Mouse (Mus musculus) hindbrain, postnatal 0 days (tissue): Measurements from ENCODE around the gene Rsph10b. TPM values are rescaled to one million over a fixed set of nuclear protein-coding genes. Genes with fewer than 3 reads are reported as not detected.

Experiments used
- ATAC-seq: fragments of 200-750 bp; cut with Nextera tagmentation; 2 replicates; pipeline ENCODE4 v1.8.0; 2017; ENCODE audit warnings: mild to moderate bottlenecking, moderate TSS enrichment, moderate library complexity
- DNase-seq: peaks from one replicate; pipeline ENCODE4 v3.0.0-alpha.2; 2015; ENCODE audit warnings: low spot score
- H3K27ac ChIP-seq: fragments of 300-500 bp; sonication (generic); 2 replicates; pipeline ENCODE4 v1.5.1; 2014; ENCODE audit warnings: mild to moderate bottlenecking
- H3K27me3 ChIP-seq: fragments of 300-500 bp; sonication (generic); 2 replicates; pipeline ENCODE4 v1.6.1; 2014; ENCODE audit warnings: low read length, mixed read lengths; ENCODE audit not compliant: insufficient read depth
- H3K36me3 ChIP-seq: fragments of 300-500 bp; sonication (generic); 2 replicates; pipeline ENCODE4 v1.6.1; 2014; ENCODE audit warnings: low read length, mixed read lengths; ENCODE audit not compliant: insufficient read depth
- H3K4me1 ChIP-seq: fragments of 300-500 bp; sonication (generic); 2 replicates; pipeline ENCODE4 v1.6.1; 2014; ENCODE audit warnings: antibody characterized with exemption, low read length, mixed read lengths; ENCODE audit not compliant: insufficient read depth
- H3K4me2 ChIP-seq: fragments of 300-500 bp; sonication (generic); 2 replicates; pipeline ENCODE4 v1.6.1; 2014; ENCODE audit warnings: low read depth, mild to moderate bottlenecking, low read length, moderate library complexity, mixed read lengths
- H3K4me3 ChIP-seq: fragments of 300-500 bp; sonication (generic); 2 replicates; pipeline ENCODE4 v1.5.1; 2014; ENCODE audit warnings: low read length
- H3K9ac ChIP-seq: fragments of 300-500 bp; sonication (generic); replicated peaks from 2 replicates; pipeline ENCODE4 v1.6.1; 2014; ENCODE audit warnings: mild to moderate bottlenecking, low read length, moderate library complexity, mixed read lengths
- H3K9me3 ChIP-seq: fragments of 300-500 bp; sonication (generic); 2 replicates; pipeline ENCODE4 v1.6.1; 2016; ENCODE audit warnings: low read length, mixed read lengths
- CTCF ChIP-seq: IDR thresholded peaks from 2 replicates; pipeline ENCODE4 v1.5.1; 2016; ENCODE audit warnings: antibody characterized with exemption, control low read depth, low read depth
- WGBS: fragments of 180-500 bp; shearing (Covaris S2); extraction: QIAGEN DNeasy Blood & Tissue Kit; methylation state at CpG from one replicate; pipeline ENCODE4 v1.1.7; 2014; 5-methylcytosine and 5-hydroxymethylcytosine counted together
- polyA plus RNA-seq: library from polyadenylated mRNA; unstranded; fragments of >200 nt; fragmentation: Nextera tagmentation; extraction: Ambion mirVana; gene quantifications from 2 replicates; pipeline ENCODE4 v1.2.1, GENCODE M21; 2015
- total RNA-seq: library from RNA; depleted of rRNA; stranded (reverse); fragments of >200 nt; gene quantifications from 2 replicates; pipeline ENCODE4 v1.2.3, GENCODE M21; 2014

Rsph10b gene
- total and polyA plus RNA-seq, 2 experiments from 2014 or later: 3.9 to 5.6 TPM

GRCm38 (mm10) chr5:143957101-143957500 lies 24.3 kb downstream of the Rsph10b start:
- Histone ChIP-seq H3K4me2 (no peak overlapping the region), H3K9me3 (no peaks in the 10 kb centered on the region)
- DNase-seq: no peak

GRCm38 (mm10) chr5:143959551-143959950 lies 26.7 kb downstream of the Rsph10b start:
- DNase-seq (no peak), ATAC-seq (no peak)
- no peak overlapping the region for H3K27ac ChIP-seq
- peaks cover 9% of the 10 kb centered on the region; the same call in 1 of the 2 replicates for H3K36me3 ChIP-seq
- no peak for TF ChIP-seq CTCF
- WGBS: 91% methylated on average over 11 of the region's 11 CpGs
- H3K27me3 ChIP-seq: no peaks in the 10 kb centered on the region
- H3K4me1 ChIP-seq: no peaks in the 10 kb centered on the region
- no peak overlapping the region for H3K9ac ChIP-seq
- no peak overlapping the region for H3K4me3 ChIP-seq
- H3K4me2 ChIP-seq: no peak overlapping the region
- H3K9me3 ChIP-seq: no peaks in the 10 kb centered on the region

More at GRCm38 (mm10) chr5:143957101-143957500, 24.3 kb downstream of the Rsph10b start:
- H3K4me1 ChIP-seq: no peaks in the 10 kb centered on the region
- H3K27ac ChIP-seq: no peak overlapping the region
- WGBS: 92% methylated on average over 6 of the region's 6 CpGs
- no peaks in the 10 kb centered on the region for H3K27me3 ChIP-seq
- ATAC-seq: no peak
- H3K4me3 ChIP-seq: no peak overlapping the region
- H3K9ac ChIP-seq: no peak overlapping the region
- peaks cover 9% of the 10 kb centered on the region; the same call in 1 of the 2 replicates for H3K36me3 ChIP-seq
- TF ChIP-seq CTCF: no peak

GRCm38 (mm10) chr5:143961176-143961575 lies 28.3 kb downstream of the Rsph10b start:
- no peak for TF ChIP-seq CTCF
- 87% methylated on average over 7 of the region's 8 CpGs for WGBS
- H3K4me3 ChIP-seq: no peak overlapping the region
- no peaks in the 10 kb centered on the region for H3K27me3 ChIP-seq
- ATAC-seq (no peak), DNase-seq (no peak)
- peaks cover 9% of the 10 kb centered on the region; the same call in 1 of the 2 replicates for H3K36me3 ChIP-seq
- H3K4me2 ChIP-seq: no peak overlapping the region
- H3K4me1 ChIP-seq: no peaks in the 10 kb centered on the region
- no peak overlapping the region for H3K9ac ChIP-seq
- H3K9me3 ChIP-seq: no peaks in the 10 kb centered on the region
- H3K27ac ChIP-seq: no peak overlapping the region

GRCm38 (mm10) chr5:143965586-143966345 lies 32.9 kb downstream of the Rsph10b start:
- H3K27ac ChIP-seq: no peak overlapping the region
- no peaks in the 10 kb centered on the region for H3K36me3 ChIP-seq
- no peak overlapping the region for H3K9ac ChIP-seq
- WGBS: 86% methylated on average over 12 of the region's 12 CpGs
- no peaks in the 10 kb centered on the region for H3K27me3 ChIP-seq
- DNase-seq (no peak), ATAC-seq (no peak)
- H3K4me3 ChIP-seq: no peak overlapping the region
- no peaks in the 10 kb centered on the region for H3K4me1 ChIP-seq
- no peak overlapping the region for H3K4me2 ChIP-seq
- no peaks in the 10 kb centered on the region for H3K9me3 ChIP-seq
- no peak for TF ChIP-seq CTCF

GRCm38 (mm10) chr5:143966671-143967070 lies 33.8 kb downstream of the Rsph10b start:
- Histone ChIP-seq H3K4me2 (no peak overlapping the region), H3K4me3 (no peak overlapping the region), H3K27me3 (no peaks in the 10 kb centered on the region), H3K27ac (no peak overlapping the region), H3K36me3 (no peaks in the 10 kb centered on the region), H3K9me3 (no peaks in the 10 kb centered on the region), H3K4me1 (no peaks in the 10 kb centered on the region), H3K9ac (no peak overlapping the region)
- no peak for ATAC-seq
- no peak for DNase-seq
- 91% methylated on average over 12 of the region's 12 CpGs for WGBS
- TF ChIP-seq CTCF: no peak

GRCm38 (mm10) chr5:143972628-143973027 lies 39.8 kb downstream of the Rsph10b start:
- Histone ChIP-seq H3K4me3 (no peak overlapping the region), H3K4me1 (no peaks in the 10 kb centered on the region), H3K36me3 (no peaks in the 10 kb centered on the region), H3K9me3 (no peaks in the 10 kb centered on the region), H3K27me3 (no peaks in the 10 kb centered on the region), H3K27ac (no peak overlapping the region), H3K9ac (no peak overlapping the region), H3K4me2 (no peak overlapping the region)
- ATAC-seq (no peak), DNase-seq (no peak)
- no peak for TF ChIP-seq CTCF
- 83% methylated on average over 3 of the region's 3 CpGs for WGBS

- peak; percentile 90 for TF ChIP-seq CTCF
- no peak overlapping the region for H3K27ac ChIP-seq
- no peaks in the 10 kb centered on the region for H3K9me3 ChIP-seq
- H3K4me2 ChIP-seq: no peak overlapping the region
- ATAC-seq (peak; percentile 71), DNase-seq (peak; percentile 67)
- no peaks in the 10 kb centered on the region for H3K27me3 ChIP-seq
- WGBS: 53% methylated on average over 4 of the region's 4 CpGs
- no peak overlapping the region for H3K4me3 ChIP-seq
- no peak overlapping the region for H3K9ac ChIP-seq
- H3K4me1 ChIP-seq: no peaks in the 10 kb centered on the region
- no peaks in the 10 kb centered on the region for H3K36me3 ChIP-seq
Measured at GRCm38 (mm10) chr5:143974931-143975630, 42.2 kb downstream of the Rsph10b start.
